Mouse (Mus musculus) ES-E14 (cell line): ENCODE results near the gene Cela3a.

Experiments used
- HCFC1 ChIP-seq: IDR thresholded peaks from 2 replicates; pipeline ENCODE4 v1.6.1; 2012; ENCODE audit warnings: low read length, inconsistent platforms, borderline replicate concordance; ENCODE audit not compliant: insufficient read depth
- MAFK ChIP-seq: IDR thresholded peaks from 2 replicates; pipeline ENCODE4 v1.6.1; 2014; ENCODE audit warnings: mild to moderate bottlenecking, low read depth, low read length, inconsistent platforms; ENCODE audit not compliant: insufficient read depth

- TF ChIP-seq MAFK (no peak), HCFC1 (no peak)
Observed at GRCm38 (mm10) chr4:137417712-137418564, 8.3 kb upstream of the Cela3a start.
